Mouse (Mus musculus): ENCODE measurements at regions not wholly inside any gene's neighbourhood (a gene's known extent, or its start where the extent isn't known, plus 50 kb on each side); places are given as distances from the start of the nearest gene placed in this dataset.
A peak's percentile ranks its signal among the peaks of the same experiment; 100 is the strongest.

DNA sequence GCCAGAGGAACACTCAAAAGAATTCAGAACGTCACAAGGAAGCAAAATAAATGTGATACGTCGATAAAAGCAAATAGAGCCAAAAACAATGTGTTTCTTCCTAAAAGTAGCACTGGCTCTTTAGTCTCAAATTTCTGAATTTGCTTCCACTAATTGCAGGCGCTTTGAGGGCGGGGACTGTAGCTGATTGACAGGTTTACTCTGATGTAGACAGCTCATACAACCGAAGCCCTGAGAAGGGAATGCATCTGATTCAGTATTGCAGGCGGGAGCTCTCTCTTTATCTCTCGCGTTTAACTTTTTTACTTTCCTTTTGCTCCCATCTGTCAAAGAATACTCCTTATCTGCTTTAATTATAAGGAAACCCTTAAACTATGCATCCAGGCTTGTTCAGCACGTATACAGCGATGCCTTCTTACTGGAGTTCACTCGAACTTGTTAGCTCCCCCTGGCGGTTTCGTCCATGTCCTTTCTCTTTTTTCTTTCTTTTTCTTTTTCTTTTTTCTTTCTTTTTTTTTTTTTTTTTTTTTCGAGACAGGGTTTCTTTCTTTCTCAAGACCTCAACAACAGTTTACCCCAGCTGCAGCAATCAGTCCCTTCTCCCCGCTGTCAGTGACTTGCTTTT is 95.9 kb downstream of the Avpr1a start:
- no peak overlapping the region for H3K27ac ChIP-seq
- no peak overlapping the region for H3K9ac ChIP-seq (ENCODE audit: low read depth, low read length)
- H3K4me3 ChIP-seq: peak overlapping the region; percentile 36; the same call in 1 of the 2 replicates
- 0 out of 2 replicates have a peak, but pooled peaks cover 2% of the 10 kb centered on the region for H3K27me3 ChIP-seq (ENCODE audit: control insufficient read depth, insufficient read depth, low read length)
- H3K36me3 ChIP-seq (ENCODE audit: control insufficient read depth, insufficient read depth, low read length): no peaks in the 10 kb centered on the region
- intact Hi-C loops (cut with DNase I): no loop called here
- no peaks in the 10 kb centered on the region for H3K4me1 ChIP-seq (ENCODE audit: control insufficient read depth, insufficient read depth, low read length)
- 23% methylated on average over 16 of the region's 16 CpGs for WGBS
- H3K79me2 ChIP-seq (replicated peaks; ENCODE audit: control insufficient read depth, insufficient read depth, low read length): no peaks in the 10 kb centered on the region
- TF ChIP-seq POLR2A (IDR thresholded peaks at IDR 0.05; ENCODE audit: insufficient read depth, low read depth, low read length) (no peak), CTCF (IDR thresholded peaks at IDR 0.05) (peak; percentile 70)
- peak; percentile 23 to 37 for DNase-seq

DNA sequence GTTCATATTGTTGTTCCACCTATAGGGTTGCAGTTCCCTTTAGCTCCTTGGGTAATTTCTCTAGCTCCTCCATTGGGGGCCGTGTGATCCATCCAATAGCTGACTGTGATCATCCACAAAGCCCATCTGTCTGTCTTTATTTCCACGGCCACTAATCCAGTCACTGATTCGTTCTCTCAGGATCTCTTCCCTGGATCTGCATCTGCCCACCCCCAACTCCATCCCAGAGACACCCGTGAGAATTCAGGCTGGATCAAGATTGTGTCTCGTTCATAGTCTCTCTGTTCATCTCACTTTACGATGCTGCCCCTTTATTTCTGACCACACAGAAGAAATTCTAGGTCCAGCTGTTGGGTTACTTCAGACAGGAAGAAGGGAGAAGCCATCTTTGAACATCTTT is 96.7 kb downstream of the Avpr1a start:
- Histone ChIP-seq H3K36me3 (ENCODE audit: control insufficient read depth, insufficient read depth, low read length) (no peaks in the 10 kb centered on the region), H3K79me2 (replicated peaks; ENCODE audit: control insufficient read depth, insufficient read depth, low read length) (no peaks in the 10 kb centered on the region), H3K4me3 (no peak overlapping the region), H3K9ac (ENCODE audit: low read depth, low read length) (no peak overlapping the region), H3K27ac (no peak overlapping the region), H3K27me3 (ENCODE audit: control insufficient read depth, insufficient read depth, low read length) (0 out of 2 replicates have a peak, but pooled peaks cover 2% of the 10 kb centered on the region), H3K4me1 (ENCODE audit: control insufficient read depth, insufficient read depth, low read length) (no peaks in the 10 kb centered on the region)
- no peak for DNase-seq
- intact Hi-C loops (cut with DNase I): no loop called here
- 87% methylated on average over 6 of the region's 6 CpGs for WGBS
- TF ChIP-seq POLR2A (IDR thresholded peaks at IDR 0.05; ENCODE audit: insufficient read depth, low read depth, low read length) (no peak), EP300 (IDR thresholded peaks at IDR 0.05; ENCODE audit: insufficient read depth, low read depth, low read length) (no peak), CTCF (IDR thresholded peaks at IDR 0.05) (no peak)

DNA sequence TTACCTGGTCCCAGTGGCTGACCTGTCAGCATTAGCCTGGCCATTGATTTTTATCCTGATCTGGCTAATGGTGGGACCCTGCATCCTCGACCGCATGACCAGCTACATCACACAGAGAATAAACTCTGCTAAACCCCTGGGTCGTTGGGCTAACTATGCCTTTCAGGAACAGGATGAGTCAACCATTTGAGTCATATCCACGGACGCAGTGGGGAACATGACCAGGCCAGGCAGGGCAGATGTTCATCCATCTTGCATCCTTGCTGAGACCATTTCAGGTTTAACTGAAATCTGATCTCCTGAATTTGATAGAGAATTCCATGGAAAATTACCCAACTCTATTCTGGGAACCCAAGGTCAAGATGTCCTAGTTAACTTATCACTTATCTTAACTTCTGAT is 103.3 kb downstream of the Avpr1a start:
- Histone ChIP-seq H3K4me3 (no peak overlapping the region), H3K27me3 (ENCODE audit: control insufficient read depth, insufficient read depth, low read length) (no peaks in the 10 kb centered on the region), H3K27ac (no peak overlapping the region), H3K9ac (ENCODE audit: low read depth, low read length) (no peak overlapping the region), H3K36me3 (ENCODE audit: control insufficient read depth, insufficient read depth, low read length) (no peaks in the 10 kb centered on the region), H3K4me1 (ENCODE audit: control insufficient read depth, insufficient read depth, low read length) (no peaks in the 10 kb centered on the region), H3K79me2 (replicated peaks; ENCODE audit: control insufficient read depth, insufficient read depth, low read length) (no peaks in the 10 kb centered on the region)
- no peak for DNase-seq
- TF ChIP-seq CTCF (IDR thresholded peaks at IDR 0.05) (no peak), EP300 (IDR thresholded peaks at IDR 0.05; ENCODE audit: insufficient read depth, low read depth, low read length) (no peak), POLR2A (IDR thresholded peaks at IDR 0.05; ENCODE audit: insufficient read depth, low read depth, low read length) (no peak)
- WGBS: 66% methylated on average over 5 of the region's 5 CpGs
- intact Hi-C loops (cut with DNase I): loop anchor here (5.0 kb wide), 2 partner anchors 241 to 541 kb away; no protein-coding TSS in a partner anchor

DNA sequence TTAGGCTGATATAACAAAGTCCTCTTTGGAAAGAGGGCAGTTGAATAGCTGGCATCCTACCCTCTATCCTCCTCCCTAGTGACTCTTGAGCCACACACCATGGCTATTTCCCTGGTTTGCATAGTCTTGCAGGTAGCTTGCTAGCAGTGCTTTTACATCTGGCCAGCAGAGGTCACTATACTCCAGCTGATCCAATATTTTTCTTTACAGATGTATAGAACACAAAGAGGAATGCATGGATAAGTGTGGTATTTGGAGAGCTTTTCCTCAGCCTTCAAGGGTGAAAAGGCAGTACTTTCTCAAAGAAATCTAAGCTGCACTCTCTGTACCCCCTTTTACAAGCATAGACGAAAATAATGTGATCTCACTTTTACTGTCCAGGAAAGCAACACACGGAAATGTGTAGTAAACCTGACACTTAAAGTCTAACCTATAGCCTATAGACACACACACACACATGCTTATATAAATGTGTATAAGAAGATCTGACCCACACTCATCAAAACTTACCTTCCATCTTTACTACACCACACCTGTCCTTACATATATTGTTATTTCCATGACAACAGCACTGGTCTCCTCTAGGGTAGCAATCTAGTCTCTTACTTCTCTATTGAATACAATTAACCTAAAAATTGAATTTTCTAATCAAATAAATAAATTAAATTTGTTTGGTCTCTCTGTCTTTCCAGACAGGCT is 105.0 kb downstream of the Avpr1a start:
- Histone ChIP-seq H3K36me3 (ENCODE audit: control insufficient read depth, insufficient read depth, low read length) (no peaks in the 10 kb centered on the region), H3K27ac (no peak overlapping the region), H3K4me1 (ENCODE audit: control insufficient read depth, insufficient read depth, low read length) (no peaks in the 10 kb centered on the region), H3K9ac (ENCODE audit: low read depth, low read length) (no peak overlapping the region), H3K27me3 (ENCODE audit: control insufficient read depth, insufficient read depth, low read length) (no peaks in the 10 kb centered on the region), H3K79me2 (replicated peaks; ENCODE audit: control insufficient read depth, insufficient read depth, low read length) (no peaks in the 10 kb centered on the region), H3K4me3 (no peak overlapping the region)
- no peak for TF ChIP-seq EP300 (IDR thresholded peaks at IDR 0.05; ENCODE audit: insufficient read depth, low read depth, low read length)
- peak; percentile 92 for TF ChIP-seq CTCF (IDR thresholded peaks at IDR 0.05)
- TF ChIP-seq POLR2A (IDR thresholded peaks at IDR 0.05; ENCODE audit: insufficient read depth, low read depth, low read length): no peak
- WGBS: 57% methylated on average over 2 of the region's 2 CpGs
- DNase-seq: peak in 1 of 2 experiments; percentile 20
- intact Hi-C loops (cut with DNase I): loop anchor here (2.0 to 5.0 kb wide), 3 partner anchors 239 to 539 kb away; no protein-coding TSS in a partner anchor

DNA sequence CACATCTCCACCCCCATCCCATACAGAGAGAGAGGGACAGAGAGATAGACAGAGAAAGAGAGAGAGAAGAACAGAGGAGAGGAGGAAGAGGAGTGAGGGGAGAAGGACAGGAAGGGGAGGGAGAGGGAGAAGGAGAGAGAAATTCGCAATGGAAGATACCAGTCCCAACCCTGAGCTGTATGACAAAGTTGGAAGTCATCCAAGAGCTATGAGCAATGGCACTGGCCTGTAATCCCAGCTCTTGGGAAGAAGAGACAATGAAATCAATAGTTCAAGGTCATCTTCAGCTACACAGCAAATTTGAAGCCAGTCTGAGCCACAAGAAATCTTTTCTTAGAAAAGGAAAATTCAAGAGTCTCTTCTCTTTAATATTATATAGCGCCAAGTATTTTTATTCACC is 105.6 kb downstream of the Avpr1a start:
- TF ChIP-seq POLR2A (IDR thresholded peaks at IDR 0.05; ENCODE audit: insufficient read depth, low read depth, low read length) (no peak), EP300 (IDR thresholded peaks at IDR 0.05; ENCODE audit: insufficient read depth, low read depth, low read length) (no peak), CTCF (IDR thresholded peaks at IDR 0.05) (no peak)
- H3K79me2 ChIP-seq (replicated peaks; ENCODE audit: control insufficient read depth, insufficient read depth, low read length): no peaks in the 10 kb centered on the region
- H3K4me1 ChIP-seq (ENCODE audit: control insufficient read depth, insufficient read depth, low read length): no peaks in the 10 kb centered on the region
- H3K36me3 ChIP-seq (ENCODE audit: control insufficient read depth, insufficient read depth, low read length): no peaks in the 10 kb centered on the region
- no peak for DNase-seq
- WGBS: 76% methylated on average over 2 of the region's 2 CpGs
- intact Hi-C loops (cut with DNase I): loop anchor here (2.0 to 5.0 kb wide), 3 partner anchors 238 to 538 kb away; no protein-coding TSS in a partner anchor
- no peak overlapping the region for H3K4me3 ChIP-seq
- H3K9ac ChIP-seq (ENCODE audit: low read depth, low read length): no peak overlapping the region
- no peak overlapping the region for H3K27ac ChIP-seq
- H3K27me3 ChIP-seq (ENCODE audit: control insufficient read depth, insufficient read depth, low read length): no peaks in the 10 kb centered on the region

DNA sequence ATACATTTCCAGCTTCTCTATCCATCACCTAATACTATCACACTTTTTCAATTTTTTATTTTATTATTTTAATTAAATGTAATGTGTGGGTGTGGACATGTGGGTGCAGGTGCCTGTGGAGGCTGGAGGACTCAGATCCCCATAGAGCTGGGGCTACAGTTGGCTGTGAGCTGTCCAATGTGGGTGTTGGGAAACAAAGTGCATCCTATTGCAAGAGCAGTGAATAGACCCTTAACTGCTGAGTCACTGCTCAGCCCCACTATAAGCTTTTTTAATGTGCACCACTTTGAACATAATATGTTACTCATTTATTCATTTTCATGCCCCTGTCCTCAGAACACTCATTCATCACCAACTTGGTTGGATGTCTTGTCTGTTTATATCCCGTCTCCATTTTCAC is 110.4 kb downstream of the Avpr1a start:
- WGBS: 93% methylated on average over 1 of the region's 1 CpGs
- TF ChIP-seq POLR2A (IDR thresholded peaks at IDR 0.05; ENCODE audit: insufficient read depth, low read depth, low read length) (no peak), EP300 (IDR thresholded peaks at IDR 0.05; ENCODE audit: insufficient read depth, low read depth, low read length) (no peak), CTCF (IDR thresholded peaks at IDR 0.05) (no peak)

More for the DNA sequence above, 110.4 kb downstream of the Avpr1a start:
- intact Hi-C loops (cut with DNase I): no loop called here
- Histone ChIP-seq H3K27me3 (ENCODE audit: control insufficient read depth, insufficient read depth, low read length) (no peaks in the 10 kb centered on the region), H3K9ac (ENCODE audit: low read depth, low read length) (no peak overlapping the region), H3K4me3 (no peak overlapping the region), H3K4me1 (ENCODE audit: control insufficient read depth, insufficient read depth, low read length) (no peaks in the 10 kb centered on the region; the same call in none of the 2 replicates), H3K79me2 (replicated peaks; ENCODE audit: control insufficient read depth, insufficient read depth, low read length) (no peaks in the 10 kb centered on the region), H3K36me3 (ENCODE audit: control insufficient read depth, insufficient read depth, low read length) (no peaks in the 10 kb centered on the region), H3K27ac (no peak overlapping the region)
- no peak for DNase-seq

Measured in heart, adult 2 months (tissue).